In the genomic region with DNA sequence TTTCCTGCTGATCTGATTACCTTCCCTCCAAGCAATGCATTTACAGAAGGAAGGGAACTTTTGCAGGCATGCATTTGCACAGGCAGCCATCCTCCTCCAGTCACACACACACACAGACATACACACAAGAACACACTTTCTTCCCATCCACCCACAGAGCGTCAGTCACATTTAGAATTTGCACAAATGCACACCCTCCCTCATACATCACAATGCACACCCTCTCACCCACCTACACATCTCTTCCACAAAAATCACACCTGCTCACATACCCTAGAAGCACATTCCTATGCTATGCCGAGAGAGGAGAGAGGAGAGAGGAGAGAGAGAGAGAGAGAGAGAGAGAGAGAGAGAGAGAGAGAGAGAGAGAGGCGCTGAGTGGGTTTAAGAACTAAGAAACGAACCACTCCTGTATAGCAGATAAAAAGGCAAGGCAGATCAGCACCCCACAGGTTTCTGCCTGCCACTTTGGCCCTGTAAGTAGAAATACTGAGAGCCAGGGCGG, we compare ENCODE assay signal across 9 mouse cellular contexts. TPM values are rescaled to one million over a fixed set of nuclear protein-coding genes. Genes with fewer than 3 reads are reported as not detected.
DNase-seq lines count a peak whose midpoint lies in the region; ATAC-seq and TF ChIP-seq lines count a peak whose summit lies in the region.
"Had no signal": no experiment of that assay in that cellular context is flagged by ENCODE, and none has a peak within 500 bp of the region (broad histone marks: within the 10 kb centered on the region; RNA-seq: fewer than 3 reads in every experiment).

A gene (plus strand): TSS at position 455 of the 505 bp plus-strand sequence.

- TF ChIP-seq CTCF in cerebellum, adult 2 months (IDR thresholded peaks at IDR 0.05; ENCODE audit: borderline replicate concordance, insufficient read depth, low read depth, low read length): no peak

- peak within 1 kb of the TSS; percentile 92; the same call in 1 of the 2 replicates for H3K4me2 ChIP-seq in neural tube, embryonic 15.5 days

- peaks cover 15% of the 10 kb centered on the region for H3K4me1 ChIP-seq in cerebellum, adult 2 months (ENCODE audit: control insufficient read depth, insufficient read depth, low read length)
- peaks cover 42% of the 10 kb centered on the region for H3K4me1 ChIP-seq in megakaryocyte, embryonic 14.5 days
- H3K4me1 ChIP-seq in neural tube, embryonic 15.5 days: peaks cover 29% of the 10 kb centered on the region

- no peaks in the 10 kb centered on the region for H3K27me3 ChIP-seq in cerebellum, adult 2 months (ENCODE audit: control insufficient read depth, insufficient read depth, low read length)
- peaks cover 73% of the 10 kb centered on the region for H3K27me3 ChIP-seq in megakaryocyte, embryonic 14.5 days (replicated peaks)
- peaks cover 37% of the 10 kb centered on the region for H3K27me3 ChIP-seq in neural tube, embryonic 15.5 days (replicated peaks)

- H3K27ac ChIP-seq in cerebellum, adult 2 months (ENCODE audit: insufficient read depth, low read length): no peak within 1 kb of the TSS; the same call in 1 of the 2 replicates
- no peak within 1 kb of the TSS for H3K27ac ChIP-seq in neural tube, embryonic 15.5 days (replicated peaks)

- H3K9me3 ChIP-seq in megakaryocyte, embryonic 14.5 days: no peaks in the 10 kb centered on the region
- H3K9me3 ChIP-seq in neural tube, embryonic 15.5 days (replicated peaks): no peaks in the 10 kb centered on the region

- H3K9ac ChIP-seq in neural tube, embryonic 15.5 days (replicated peaks): no peak within 1 kb of the TSS

- 82% methylated on average over 5 of the region's 5 CpGs for WGBS in cerebellum, adult 2 months
- WGBS in neural tube, embryonic 15.5 days: 85% methylated on average over 5 of the region's 5 CpGs

- no peak for TF ChIP-seq POLR2A in cerebellum, adult 2 months (IDR thresholded peaks at IDR 0.05; ENCODE audit: borderline replicate concordance, insufficient read depth, low read length)

- ATAC-seq in megakaryocyte, adult 5-6 weeks (ENCODE audit: poor library complexity, severe bottlenecking): no peak
- no peak for ATAC-seq in neural tube, embryonic 15.5 days (ENCODE audit: low FRiP score)

- H3K36me3 ChIP-seq in megakaryocyte, embryonic 14.5 days (replicated peaks; ENCODE audit: low read length): no peaks in the 10 kb centered on the region
- H3K36me3 ChIP-seq in neural tube, embryonic 15.5 days: no peaks in the 10 kb centered on the region

- peak within 1 kb of the TSS; percentile 5 for H3K4me3 ChIP-seq in cerebellum, adult 2 months (replicated peaks; ENCODE audit: insufficient read depth, low read depth, low read length)
- peak within 1 kb of the TSS; percentile 17 for H3K4me3 ChIP-seq in megakaryocyte, embryonic 14.5 days (replicated peaks)
- no peak within 1 kb of the TSS for H3K4me3 ChIP-seq in neural tube, embryonic 15.5 days (replicated peaks)

- no peak for DNase-seq in cerebellum, adult 2 months
- no peak for DNase-seq in cerebellum, postnatal 10 days
- DNase-seq in layer of hippocampus, postnatal 25 days (ENCODE audit: extremely low spot score in 1 of 2, low spot score in 1 of 2): no peak
- DNase-seq in gastrocnemius, adult 8-10 months (ENCODE audit: low spot score in 2 of 2): no peak
- no peak for DNase-seq in embryo, embryonic 10.5 days (ENCODE audit: low spot score)
- DNase-seq: cerebellum, adult 11-12 months had no signal

RNA-seq across cellular contexts. Expression of the gene that starts here (rescaled TPM):
- 150 and 154 TPM in 2 replicates for polyA plus RNA-seq in cerebellum, adult 2 months (2012; rRNA removed)
- 0.64 TPM in 1 of 2 replicates, not detected in the other for polyA plus RNA-seq in megakaryocyte, embryonic 14.5 days (2012; ENCODE audit: insufficient read depth, low replicate concordance)
- not detected in 2 replicates for total RNA-seq in megakaryocyte, adult 5-6 weeks (2015)
- total RNA-seq in megakaryocyte, adult 5-6 weeks (2017): 0.33 TPM in 1 of 2 replicates, not detected in the other
- 10 to 100 TPM; 87.0 to 88.2 TPM for total RNA-seq in layer of hippocampus, postnatal 25 days (2021)
- polyA plus RNA-seq in neural tube, embryonic 15.5 days (2015; fragmentation: Nextera tagmentation; extraction: Ambion mirVana): 19.2 and 20.7 TPM in 2 replicates
- under 1 TPM; 0.29 to 0.74 (median 0.46) TPM for total RNA-seq in gastrocnemius, adult 8-10 months (2022)

Comparison
In these comparisons a context has a peak if more than half of its experiments do, and no peak if none do; other contexts are left out.
1. RNA of the gene that starts here (total RNA-seq): 87.0 to 88.2 TPM in layer of hippocampus, postnatal 25 days; 0.29 to 0.74 TPM in gastrocnemius, adult 8-10 months and 0.33 TPM in megakaryocyte, adult 5-6 weeks; every median in the first group is over 10 times any median in the second.
2. RNA of the gene that starts here (polyA plus RNA-seq): 150 to 154 TPM in cerebellum, adult 2 months and 19.2 to 20.7 TPM in neural tube, embryonic 15.5 days; 0.64 TPM in megakaryocyte, embryonic 14.5 days; every median in the first group is over 10 times any median in the second.